In genomic region chr4:141148009-141148801, GRCm38 (mm10) we compare ENCODE assay signal across 8 mouse cellular contexts. TPM values are rescaled to one million over a fixed set of nuclear protein-coding genes. Genes with fewer than 3 reads are reported as not detected.
A peak's percentile ranks its signal among the peaks of the same experiment; 100 is the strongest.
DNase-seq lines count a peak whose midpoint lies in the region; ATAC-seq lines count a peak whose summit lies in the region.

No protein-coding gene starts in this region.

- peak overlapping the region; percentile 92 for H3K9ac ChIP-seq in heart, embryonic 16.5 days (ENCODE audit: low read length)
- H3K9ac ChIP-seq in midbrain, embryonic 12.5 days (replicated peaks): peak overlapping the region; percentile 88

- H3K4me3 ChIP-seq in heart, embryonic 16.5 days (ENCODE audit: low read length): peak overlapping the region; percentile 79
- peak overlapping the region; percentile 71 for H3K4me3 ChIP-seq in midbrain, embryonic 12.5 days

- H3K27ac ChIP-seq in heart, embryonic 16.5 days (ENCODE audit: low read length): peak overlapping the region; percentile 95
- H3K27ac ChIP-seq in midbrain, embryonic 12.5 days (replicated peaks): peak overlapping the region; percentile 70

- no peaks in the 10 kb centered on the region for H3K36me3 ChIP-seq in heart, embryonic 16.5 days (ENCODE audit: control insufficient read depth, insufficient read depth)
- no peaks in the 10 kb centered on the region for H3K36me3 ChIP-seq in midbrain, embryonic 12.5 days

- H3K27me3 ChIP-seq in heart, embryonic 16.5 days (ENCODE audit: control insufficient read depth, insufficient read depth, low read length): no peaks in the 10 kb centered on the region
- H3K27me3 ChIP-seq in midbrain, embryonic 12.5 days: 0 out of 2 replicates have a peak, but pooled peaks cover 5% of the 10 kb centered on the region

- DNase-seq in cerebellum, adult 9-10 months: peak; percentile 48
- no peak for DNase-seq in cerebellum, postnatal 10 days
- DNase-seq in CD8-positive naive resting alpha-beta T cell, adult 2 months (ENCODE audit: low read depth in 2 of 2, low spot score in 2 of 2): peak; percentile 23 to 40
- DNase-seq in embryo, embryonic 10 days (ENCODE audit: low spot score): peak; percentile 59
- DNase-seq in kidney, postnatal 4 days: peak; percentile 48 to 60
- peak; percentile 54 for DNase-seq in thymus, postnatal 0 days (ENCODE audit: low spot score)

- ATAC-seq in heart, embryonic 16.5 days (replicated peaks; ENCODE audit: extremely low read depth, insufficient read depth, low FRiP score): peak; percentile 71
- peak; percentile 86 for ATAC-seq in midbrain, embryonic 12.5 days (ENCODE audit: low FRiP score, low read depth)

- no peaks in the 10 kb centered on the region for H3K9me3 ChIP-seq in heart, embryonic 16.5 days (replicated peaks; ENCODE audit: control insufficient read depth, low read length)
- no peaks in the 10 kb centered on the region for H3K9me3 ChIP-seq in midbrain, embryonic 12.5 days

- under 1% methylated on average over 66 of the region's 66 CpGs for WGBS in heart, embryonic 16.5 days
- WGBS in midbrain, embryonic 12.5 days: under 1% methylated on average over 64 of the region's 66 CpGs

- H3K4me2 ChIP-seq in heart, embryonic 16.5 days (ENCODE audit: low read depth, low read length): peak overlapping the region; percentile 79
- peak overlapping the region; percentile 82 for H3K4me2 ChIP-seq in midbrain, embryonic 12.5 days (replicated peaks)

- H3K4me1 ChIP-seq in heart, embryonic 16.5 days (ENCODE audit: control insufficient read depth, insufficient read depth, low read length): peaks cover 10% of the 10 kb centered on the region
- peaks cover 20% of the 10 kb centered on the region for H3K4me1 ChIP-seq in midbrain, embryonic 12.5 days

RNA-seq across cellular contexts. Expression of gene Fbxo42, which starts 0.5 kb away (rescaled TPM):
- 12.8 and 14.5 TPM in 2 replicates for polyA plus RNA-seq in heart, embryonic 16.5 days (2015; fragmentation: Nextera tagmentation; extraction: Ambion mirVana)
- polyA plus RNA-seq in midbrain, embryonic 12.5 days (2016; fragmentation: Nextera tagmentation; extraction: Ambion mirVana): 26.6 and 27.0 TPM in 2 replicates
- polyA plus RNA-seq in thymus, postnatal 0 days (2015; fragmentation: Nextera tagmentation; extraction: Ambion mirVana): 19.7 and 22.2 TPM in 2 replicates

RNA-seq across cellular contexts. Expression of gene Szrd1, which starts 8.6 kb away (rescaled TPM):
- polyA plus RNA-seq in heart, embryonic 16.5 days (2015; fragmentation: Nextera tagmentation; extraction: Ambion mirVana): 29.5 and 33.9 TPM in 2 replicates
- 28.5 and 33.9 TPM in 2 replicates for polyA plus RNA-seq in midbrain, embryonic 12.5 days (2016; fragmentation: Nextera tagmentation; extraction: Ambion mirVana)
- polyA plus RNA-seq in thymus, postnatal 0 days (2015; fragmentation: Nextera tagmentation; extraction: Ambion mirVana): 32.6 and 35.4 TPM in 2 replicates

Comparison
In these comparisons a context has a peak if more than half of its experiments do, and no peak if none do; other contexts are left out.
1. DNase-seq: peak in cerebellum, adult 9-10 months (single experiment), CD8-positive naive resting alpha-beta T cell, adult 2 months (2 of 2), embryo, embryonic 10 days (single experiment), kidney, postnatal 4 days (2 of 2) and thymus, postnatal 0 days (single experiment); none in cerebellum, postnatal 10 days (0 of 2).